Mouse (Mus musculus) NIH3T3 (cell line): Measurements from ENCODE around the gene Epn2.

Source experiments
- DNase-seq: peaks from one replicate; pipeline ENCODE4 v3.0.0-alpha.2; 2012; ENCODE audit warnings: low read depth

The Epn2 gene

GRCm38 (mm10) chr11:61537362-61537761 lies 42.1 kb downstream of the Epn2 start:
- no peak for DNase-seq

- DNase-seq: no peak
These were observed 42.5 kb downstream of the Epn2 start for GRCm38 (mm10) chr11:61536952-61537351.

GRCm38 (mm10) chr11:61535530-61535929 lies 44.0 kb downstream of the Epn2 start:
- no peak for DNase-seq

- DNase-seq: no peak
These were observed 45.9 kb downstream of the Epn2 start for GRCm38 (mm10) chr11:61533571-61533970.

DNA sequence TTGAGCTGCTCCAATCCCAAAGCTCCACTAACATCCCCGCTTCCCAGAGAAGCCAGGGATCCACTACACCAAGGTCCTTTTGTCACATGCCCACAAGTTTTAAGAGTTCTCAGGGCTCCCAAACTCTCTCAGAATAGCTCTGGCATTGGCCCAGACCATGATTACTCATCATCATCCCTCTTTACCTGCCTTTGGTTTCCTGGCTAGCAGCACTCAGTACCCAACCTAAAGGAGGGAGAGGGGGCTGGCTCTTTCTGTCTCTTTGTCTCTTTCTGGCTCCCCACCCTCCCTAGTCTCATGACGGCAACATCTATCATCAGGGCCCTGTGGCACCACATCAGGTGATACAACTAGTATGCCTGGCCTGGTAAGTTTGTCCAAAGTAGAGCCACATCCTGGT lies 46.7 kb downstream of the Epn2 start:
- peak; percentile 50 for DNase-seq

GRCm38 (mm10) chr11:61529268-61529713 lies 50.2 kb downstream of the Epn2 start:
- DNase-seq: no peak

DNA sequence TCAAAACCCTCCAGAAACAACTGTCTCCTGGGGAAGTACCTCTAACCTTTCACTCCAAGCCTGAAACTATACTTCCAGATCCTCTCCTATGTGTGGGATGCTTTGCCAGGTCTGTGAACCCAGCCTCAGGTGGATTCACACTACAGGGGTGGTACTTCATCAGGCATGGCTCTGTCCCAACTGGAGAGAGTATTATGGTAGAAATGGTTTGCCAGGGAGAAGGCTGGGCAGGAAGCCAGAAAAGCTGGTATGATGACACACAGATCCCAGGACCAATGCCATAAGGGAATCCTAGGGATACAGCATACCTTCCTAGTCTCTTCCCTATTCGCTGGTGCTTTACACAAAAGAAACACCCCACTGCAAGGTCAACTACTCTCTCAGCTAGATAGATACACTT lies 52.6 kb downstream of the Epn2 start:
- peak; percentile 68 for DNase-seq

DNA sequence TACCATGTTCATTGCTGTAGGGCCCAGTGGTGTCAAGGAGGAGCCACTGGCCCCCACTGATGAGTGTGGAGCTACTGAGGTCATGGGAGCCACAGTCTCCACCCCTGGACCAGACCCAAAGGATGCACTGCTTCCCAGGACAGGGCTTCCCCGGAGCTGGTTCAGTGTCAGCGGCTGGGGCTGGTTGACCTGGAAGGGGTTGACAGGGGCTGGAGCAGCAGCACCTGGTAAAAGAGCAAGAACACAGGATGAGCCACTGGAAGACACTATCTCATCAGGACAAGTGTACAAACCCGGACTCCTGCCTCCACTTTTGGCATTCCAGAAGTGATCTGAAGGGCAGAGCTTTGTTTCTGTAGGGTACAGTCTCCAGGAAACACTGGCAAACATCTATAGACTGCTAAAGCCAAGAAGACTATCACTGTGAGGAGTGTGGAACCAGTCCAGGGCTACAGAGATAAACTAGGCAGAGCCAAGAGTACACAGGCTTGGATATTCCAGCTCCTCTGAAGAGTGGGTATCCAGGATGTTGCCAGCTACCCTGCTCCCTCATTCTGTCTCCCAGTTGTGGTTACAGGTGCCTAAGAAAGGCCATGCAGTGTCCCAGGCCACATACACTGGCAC lies 59.9 kb downstream of the Epn2 start:
- no peak for DNase-seq

DNA sequence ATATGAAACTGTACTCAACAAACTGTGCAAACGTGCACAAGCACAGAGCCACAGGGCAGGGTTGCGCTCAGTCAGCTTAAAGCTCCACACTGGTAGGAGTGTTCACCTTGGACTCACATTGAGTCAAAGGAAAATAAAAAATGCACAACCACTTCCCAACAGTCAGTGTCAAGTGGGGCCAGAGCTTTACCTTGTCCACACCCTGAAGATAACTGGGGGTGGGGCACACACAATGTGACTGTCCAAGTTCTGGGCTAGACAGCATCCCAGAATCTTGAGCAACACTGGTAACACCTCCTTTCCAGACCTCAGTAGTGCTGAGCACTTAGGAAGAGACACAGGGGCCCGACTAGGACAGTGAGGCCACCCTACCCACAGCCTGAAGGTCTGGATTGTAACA lies 60.6 kb downstream of the Epn2 start:
- no peak for DNase-seq

- peak; percentile 63 for DNase-seq
These were observed 61.5 kb downstream of the Epn2 start for GRCm38 (mm10) chr11:61517971-61518370.

- peak; percentile 70 for DNase-seq
These were observed 64.5 kb downstream of the Epn2 start for GRCm38 (mm10) chr11:61514953-61515352.

GRCm38 (mm10) chr11:61504713-61505257 lies 74.7 kb downstream of the Epn2 start, which contains the start of gene B9d1:
TSS of gene B9d1 (plus strand) at chr11:61505144.
- peak; percentile 98 for DNase-seq

GRCm38 (mm10) chr11:61503933-61504332 lies 75.6 kb downstream of the Epn2 start:
- no peak for DNase-seq

GRCm38 (mm10) chr11:61498736-61499504 lies 80.6 kb downstream of the Epn2 start:
- DNase-seq: no peak

DNA sequence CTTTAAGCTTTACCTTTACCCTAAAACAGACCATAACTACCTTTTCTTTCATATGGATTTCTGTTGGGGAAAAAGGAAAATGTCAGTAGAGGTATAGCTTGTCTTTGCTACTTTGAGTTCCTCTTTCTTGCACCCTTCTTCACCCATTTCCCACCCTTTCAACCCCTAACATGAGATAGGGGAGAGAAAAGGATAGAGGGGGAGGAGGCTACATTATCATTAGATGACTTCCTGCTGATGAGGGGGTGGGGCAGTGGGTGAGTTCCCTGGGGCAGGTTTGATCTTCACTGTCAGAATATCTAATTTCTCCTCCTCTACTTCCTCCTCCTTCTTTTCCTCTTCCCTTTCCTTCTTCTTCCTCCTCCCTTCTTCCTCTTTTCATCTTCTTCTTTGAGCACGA lies 82.0 kb downstream of the Epn2 start:
- no peak for DNase-seq

DNA sequence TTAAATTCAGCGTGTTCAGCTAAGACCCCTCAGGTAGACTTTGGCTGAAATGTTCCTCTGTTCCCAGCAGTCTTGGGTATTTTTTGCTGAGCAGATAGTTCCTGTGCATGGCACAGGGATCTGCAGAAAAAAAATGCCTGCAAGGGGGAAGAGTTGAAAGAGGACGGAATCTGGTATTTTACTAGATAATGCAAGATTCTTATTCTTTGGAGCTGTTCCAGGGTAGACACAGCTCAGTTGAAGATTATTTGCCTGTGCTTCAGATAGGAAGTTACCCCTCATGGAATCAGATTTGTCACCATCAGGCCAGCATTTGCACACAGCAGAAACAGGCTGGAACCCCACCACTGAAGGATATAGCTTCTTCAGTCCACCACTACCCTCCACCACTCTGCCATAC lies 84.0 kb downstream of the Epn2 start:
- DNase-seq: no peak

DNA sequence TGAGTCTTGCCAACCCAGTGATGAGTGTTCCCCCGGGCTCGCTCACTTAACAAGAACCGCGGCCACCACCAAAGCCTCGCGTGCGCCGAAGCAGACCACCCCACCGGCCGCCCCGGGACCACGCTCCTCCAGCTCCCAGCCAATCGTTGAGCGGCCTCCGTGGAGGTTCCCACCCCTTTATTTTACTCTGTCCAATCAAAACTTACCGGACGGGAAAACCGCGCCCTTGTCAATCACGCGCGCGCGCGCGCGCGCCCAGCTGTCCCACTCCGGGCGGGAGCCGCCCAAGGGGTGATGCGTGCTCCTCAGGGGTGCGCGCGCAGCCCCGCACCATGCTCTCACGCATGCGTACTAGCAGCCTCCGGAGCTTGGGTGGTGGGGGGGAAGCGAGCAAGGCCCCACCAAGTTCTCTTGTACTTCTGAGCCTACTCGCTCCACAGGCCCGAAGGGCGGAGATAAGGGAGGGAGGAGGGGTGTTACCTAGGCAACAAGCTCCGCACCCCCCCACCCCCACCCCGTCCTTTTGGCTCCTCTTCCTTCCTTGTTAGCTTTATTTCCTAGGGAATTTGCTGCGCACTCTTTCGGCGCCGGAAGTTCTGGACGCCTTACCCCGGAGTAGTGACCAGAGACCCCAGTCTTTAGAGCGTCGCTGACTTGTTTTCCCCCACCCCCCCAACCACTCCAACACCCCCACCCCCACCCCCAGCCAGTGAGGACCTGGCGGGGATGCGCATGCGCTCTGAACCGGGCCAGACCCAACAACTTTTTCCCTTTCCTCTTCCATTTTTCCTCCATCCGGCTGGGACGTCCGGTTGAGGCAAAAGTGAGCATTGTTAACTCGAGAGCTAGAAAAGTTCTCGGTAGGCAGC lies 85.1 kb downstream of the Epn2 start, which contains the start of gene Mapk7:
TSS of gene Mapk7 (minus strand) at position 278 of the 869 bp plus-strand sequence.
- peak; percentile 100 for DNase-seq

DNA sequence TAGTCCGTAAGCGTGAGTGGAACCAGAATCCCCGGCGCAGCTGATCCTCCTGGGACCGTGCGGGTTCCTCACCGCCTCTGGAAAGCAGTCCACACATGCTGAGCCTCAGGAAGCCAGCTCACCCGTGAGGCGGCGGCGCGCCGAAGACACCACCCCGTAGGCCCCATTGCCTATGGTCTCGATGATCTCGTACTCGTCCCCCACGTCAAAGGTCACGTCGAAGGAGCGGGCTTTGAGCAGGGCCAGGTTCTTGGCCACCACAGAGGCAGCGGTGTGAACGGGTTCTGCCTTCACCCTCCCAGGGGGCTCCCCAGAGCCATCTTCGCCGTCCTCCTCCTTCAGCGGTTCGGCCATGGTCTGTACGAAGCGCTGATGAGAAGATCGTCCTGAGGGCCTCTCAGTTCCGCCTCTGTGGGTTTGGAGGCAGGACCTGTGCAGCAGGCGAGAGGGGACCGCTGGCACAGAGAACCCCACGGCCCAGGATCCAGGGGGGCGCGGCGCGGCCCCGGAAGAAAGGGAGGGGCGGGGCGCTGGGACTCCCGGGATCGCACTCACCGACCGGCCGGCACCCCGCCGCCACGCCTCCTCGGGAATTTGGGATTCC lies 85.9 kb downstream of the Epn2 start:
- peak; percentile 49 for DNase-seq

GRCm38 (mm10) chr11:61492749-61493401 lies 86.6 kb downstream of the Epn2 start:
- no peak for DNase-seq

DNA sequence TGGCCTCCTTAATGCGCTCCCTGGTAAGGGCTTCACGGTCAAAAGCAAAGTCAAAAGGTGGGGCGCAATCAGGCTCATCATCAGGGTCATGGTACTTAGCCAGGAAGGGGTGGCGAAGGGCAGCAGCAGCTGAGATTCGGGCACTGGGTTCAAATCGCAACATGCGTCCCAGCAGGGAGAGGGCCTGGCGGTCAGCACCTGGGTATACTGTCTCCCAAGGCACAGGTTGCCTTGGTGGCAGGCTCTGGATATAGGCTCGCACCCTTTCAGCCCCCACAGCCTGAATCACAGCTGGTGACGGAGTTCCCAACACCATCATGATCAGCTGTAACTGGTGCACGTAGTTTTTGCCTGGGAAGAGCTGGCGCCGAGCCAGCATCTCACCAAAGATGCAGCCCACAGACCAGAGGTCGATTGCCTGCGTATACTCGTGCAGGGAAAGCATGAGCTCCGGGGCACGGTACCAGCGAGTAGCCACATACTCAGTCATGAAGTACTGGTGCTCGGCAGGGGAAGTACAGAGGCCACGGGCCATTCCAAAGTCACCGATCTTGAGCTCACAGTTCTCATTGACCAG lies 88.5 kb downstream of the Epn2 start:
- DNase-seq: no peak

GRCm38 (mm10) chr11:61489874-61490273 lies 89.6 kb downstream of the Epn2 start:
- DNase-seq: no peak
